Mouse (Mus musculus): Measurements from ENCODE around the gene Dhcr24. TPM values are rescaled to one million over a fixed set of nuclear protein-coding genes. Genes with fewer than 3 reads are reported as not detected.

The Dhcr24 gene
- polyA plus RNA-seq, 1 experiment from 2014 or later, result 6.4 TPM

DNA sequence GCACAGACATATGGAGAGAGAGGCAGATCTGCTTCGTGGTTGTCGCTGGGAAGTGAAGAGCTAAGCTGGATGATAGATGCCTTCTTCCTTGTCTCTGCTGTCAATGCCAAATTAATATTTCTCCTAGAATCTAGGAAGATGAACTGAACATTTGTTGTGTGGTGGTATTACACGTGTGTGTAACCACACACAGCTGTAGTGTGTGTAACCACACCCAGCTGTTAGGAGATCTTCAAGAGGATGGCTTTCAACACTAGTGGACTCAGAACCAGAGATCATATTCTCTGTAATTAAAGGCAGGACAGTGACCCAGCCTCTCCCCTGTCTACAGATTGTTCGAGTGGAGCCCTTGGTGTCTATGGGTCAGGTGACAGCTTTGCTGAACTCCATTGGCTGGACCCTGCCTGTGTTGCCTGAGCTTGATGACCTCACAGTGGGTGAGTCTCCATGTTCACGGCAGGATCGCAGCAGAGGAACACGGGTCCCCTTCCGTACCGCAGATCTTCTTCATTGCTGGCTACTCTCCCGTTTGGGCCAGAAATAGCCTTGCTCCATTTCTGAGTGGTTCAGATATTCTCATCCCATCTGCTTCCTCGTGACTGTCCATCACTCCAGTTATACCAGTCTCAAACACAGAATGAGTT is 10.4 kb downstream of the Dhcr24 start:
- Histone ChIP-seq H3K9ac (ENCODE audit: low read depth, low read length) (no peak overlapping the region), H3K9me3 (ENCODE audit: control insufficient read depth, low read length) (no peaks in the 10 kb centered on the region), H3K4me1 (ENCODE audit: control insufficient read depth, insufficient read depth, low read length) (no peaks in the 10 kb centered on the region; the same call in 1 of the 2 replicates), H3K27ac (ENCODE audit: low read length) (no peak overlapping the region), H3K27me3 (replicated peaks; ENCODE audit: control insufficient read depth, insufficient read depth, low read length) (no peaks in the 10 kb centered on the region), H3K4me3 (ENCODE audit: low read length) (no peak overlapping the region), H3K36me3 (ENCODE audit: control insufficient read depth, insufficient read depth, low read length) (peaks cover 17% of the 10 kb centered on the region), H3K4me2 (ENCODE audit: low read depth, low read length) (no peak overlapping the region)
- WGBS, result 82% methylated on average over 11 of the region's 11 CpGs
- ATAC-seq, result 0 out of 2 replicates have a peak, but pooled peaks have one; percentile 18

DNA sequence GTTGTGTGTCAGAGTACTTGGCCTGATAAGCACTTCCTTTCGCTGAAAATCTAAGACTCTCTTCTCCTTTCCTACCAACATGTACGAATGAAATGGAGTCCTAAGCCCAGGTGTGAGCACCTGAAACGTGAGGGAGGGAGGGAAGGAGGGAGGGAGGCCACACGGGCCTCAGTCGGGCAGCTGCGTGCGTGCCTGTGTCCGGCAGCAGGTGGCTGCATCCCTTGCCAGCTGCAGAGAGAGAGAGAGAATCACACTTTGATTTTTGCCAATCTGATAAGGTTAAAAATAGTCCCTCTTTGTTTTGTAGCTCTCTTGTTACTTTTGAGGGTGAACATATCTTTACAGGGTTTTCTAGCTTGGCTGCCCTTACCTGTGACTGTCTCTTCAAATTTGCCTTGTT is 14.2 kb downstream of the Dhcr24 start:
- no peak overlapping the region for H3K4me2 ChIP-seq (ENCODE audit: low read depth, low read length)
- no peaks in the 10 kb centered on the region; the same call in 1 of the 2 replicates for H3K4me1 ChIP-seq (ENCODE audit: control insufficient read depth, insufficient read depth, low read length)
- no peak overlapping the region for H3K27ac ChIP-seq (ENCODE audit: low read length)
- no peak overlapping the region for H3K4me3 ChIP-seq (ENCODE audit: low read length)
- H3K36me3 ChIP-seq (ENCODE audit: control insufficient read depth, insufficient read depth, low read length), result peaks cover 33% of the 10 kb centered on the region
- 74% methylated on average over 8 of the region's 8 CpGs for WGBS
- no peak overlapping the region for H3K9ac ChIP-seq (ENCODE audit: low read depth, low read length)
- H3K9me3 ChIP-seq (ENCODE audit: control insufficient read depth, low read length), result no peaks in the 10 kb centered on the region
- no peak for ATAC-seq
- no peaks in the 10 kb centered on the region for H3K27me3 ChIP-seq (replicated peaks; ENCODE audit: control insufficient read depth, insufficient read depth, low read length)

DNA sequence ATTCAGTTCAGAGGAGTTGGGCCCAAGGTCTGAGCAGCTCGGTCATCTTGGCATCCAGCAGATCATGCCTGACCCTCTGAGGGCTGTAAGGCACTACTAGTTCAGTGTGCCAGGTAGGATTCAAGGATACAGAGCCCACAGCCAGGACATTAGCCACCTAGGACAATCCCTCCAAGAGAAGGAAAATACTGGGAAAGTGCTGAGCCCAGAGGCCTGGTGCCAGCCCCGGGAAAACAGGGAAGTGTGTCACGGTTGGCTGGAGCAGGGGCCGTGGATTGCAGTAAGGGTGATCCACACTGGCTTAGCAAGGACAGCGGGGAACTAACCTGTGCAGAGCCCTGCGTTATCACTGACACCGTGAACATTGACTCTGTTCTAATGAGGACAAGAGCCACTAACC is 16.7 kb downstream of the Dhcr24 start:
- peaks cover 36% of the 10 kb centered on the region for H3K36me3 ChIP-seq (ENCODE audit: control insufficient read depth, insufficient read depth, low read length)
- H3K27me3 ChIP-seq (replicated peaks; ENCODE audit: control insufficient read depth, insufficient read depth, low read length), result no peaks in the 10 kb centered on the region
- H3K9me3 ChIP-seq (ENCODE audit: control insufficient read depth, low read length), result no peaks in the 10 kb centered on the region
- no peak overlapping the region for H3K4me2 ChIP-seq (ENCODE audit: low read depth, low read length)
- peaks cover 12% of the 10 kb centered on the region for H3K4me1 ChIP-seq (ENCODE audit: control insufficient read depth, insufficient read depth, low read length)
- H3K4me3 ChIP-seq (ENCODE audit: low read length), result no peak overlapping the region
- H3K9ac ChIP-seq (ENCODE audit: low read depth, low read length), result no peak overlapping the region
- WGBS, result 88% methylated on average over 7 of the region's 7 CpGs
- no peak for ATAC-seq
- H3K27ac ChIP-seq (ENCODE audit: low read length), result no peak overlapping the region

DNA sequence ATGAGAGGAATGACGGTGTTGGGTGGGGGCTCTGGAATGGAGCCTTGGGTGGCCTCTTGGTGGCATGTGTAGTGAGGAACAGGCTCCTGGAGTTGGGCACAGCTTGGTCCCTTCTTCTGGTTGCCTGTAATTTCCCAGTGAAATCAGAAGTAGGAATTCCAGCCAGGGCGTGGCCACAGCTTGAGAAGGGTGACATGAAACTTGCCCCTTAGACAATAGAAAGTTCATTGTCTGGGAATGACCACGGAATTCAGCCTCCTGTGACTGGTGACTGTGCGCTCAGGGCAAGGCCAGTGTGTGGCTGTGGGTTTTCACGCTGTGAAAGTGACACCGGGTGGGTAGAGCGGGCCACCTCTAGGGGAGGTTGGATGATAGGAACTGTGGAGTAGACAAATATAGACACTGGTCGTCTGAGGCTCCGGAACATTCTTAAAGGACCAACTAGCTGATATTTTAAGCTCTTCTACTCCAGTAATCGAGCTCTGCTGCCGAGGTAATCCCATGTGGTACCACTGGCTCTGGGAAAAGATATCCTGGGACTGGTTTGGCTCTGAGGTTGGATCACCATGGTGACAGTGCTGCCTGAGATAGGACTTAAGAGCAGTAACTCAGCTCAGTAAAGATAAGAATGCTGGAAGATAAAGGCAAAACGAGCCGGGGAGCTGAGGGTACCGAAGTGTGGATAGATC is 20.5 kb downstream of the Dhcr24 start:
- ATAC-seq, result no peak
- Histone ChIP-seq H3K36me3 (ENCODE audit: control insufficient read depth, insufficient read depth, low read length) (peaks cover 43% of the 10 kb centered on the region), H3K4me3 (ENCODE audit: low read length) (no peak overlapping the region), H3K4me1 (ENCODE audit: control insufficient read depth, insufficient read depth, low read length) (peaks cover 17% of the 10 kb centered on the region), H3K9ac (ENCODE audit: low read depth, low read length) (no peak overlapping the region), H3K9me3 (ENCODE audit: control insufficient read depth, low read length) (no peaks in the 10 kb centered on the region), H3K27me3 (replicated peaks; ENCODE audit: control insufficient read depth, insufficient read depth, low read length) (no peaks in the 10 kb centered on the region), H3K27ac (ENCODE audit: low read length) (peak overlapping the region; percentile 84), H3K4me2 (ENCODE audit: low read depth, low read length) (no peak overlapping the region)
- 75% methylated on average over 14 of the region's 14 CpGs for WGBS

DNA sequence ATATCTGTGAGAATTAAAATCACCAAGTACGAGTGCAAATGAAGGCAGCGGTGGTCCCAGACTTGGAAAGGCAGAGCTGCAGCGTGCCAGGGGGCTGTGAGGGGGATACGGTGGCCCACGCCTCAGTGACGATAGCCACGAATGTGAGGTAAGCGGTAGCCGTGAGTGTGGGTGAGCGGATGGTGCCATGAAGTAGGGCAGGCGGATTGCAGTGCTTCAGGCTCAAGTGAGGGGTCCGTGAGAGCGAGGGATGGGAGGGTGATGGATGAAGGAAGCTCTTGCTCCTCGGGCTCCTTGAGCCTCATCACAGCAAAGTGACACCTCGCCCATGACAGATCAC is 21.0 kb downstream of the Dhcr24 start:
- Histone ChIP-seq H3K27me3 (replicated peaks; ENCODE audit: control insufficient read depth, insufficient read depth, low read length) (no peaks in the 10 kb centered on the region), H3K9me3 (ENCODE audit: control insufficient read depth, low read length) (no peaks in the 10 kb centered on the region), H3K9ac (ENCODE audit: low read depth, low read length) (no peak overlapping the region), H3K4me3 (ENCODE audit: low read length) (no peak overlapping the region), H3K4me2 (ENCODE audit: low read depth, low read length) (peak overlapping the region; percentile 19; the same call in 1 of the 2 replicates), H3K27ac (ENCODE audit: low read length) (peak overlapping the region; percentile 84), H3K4me1 (ENCODE audit: control insufficient read depth, insufficient read depth, low read length) (peaks cover 17% of the 10 kb centered on the region), H3K36me3 (ENCODE audit: control insufficient read depth, insufficient read depth, low read length) (peaks cover 48% of the 10 kb centered on the region)
- no peak for ATAC-seq
- WGBS, result 79% methylated on average over 15 of the region's 15 CpGs

DNA sequence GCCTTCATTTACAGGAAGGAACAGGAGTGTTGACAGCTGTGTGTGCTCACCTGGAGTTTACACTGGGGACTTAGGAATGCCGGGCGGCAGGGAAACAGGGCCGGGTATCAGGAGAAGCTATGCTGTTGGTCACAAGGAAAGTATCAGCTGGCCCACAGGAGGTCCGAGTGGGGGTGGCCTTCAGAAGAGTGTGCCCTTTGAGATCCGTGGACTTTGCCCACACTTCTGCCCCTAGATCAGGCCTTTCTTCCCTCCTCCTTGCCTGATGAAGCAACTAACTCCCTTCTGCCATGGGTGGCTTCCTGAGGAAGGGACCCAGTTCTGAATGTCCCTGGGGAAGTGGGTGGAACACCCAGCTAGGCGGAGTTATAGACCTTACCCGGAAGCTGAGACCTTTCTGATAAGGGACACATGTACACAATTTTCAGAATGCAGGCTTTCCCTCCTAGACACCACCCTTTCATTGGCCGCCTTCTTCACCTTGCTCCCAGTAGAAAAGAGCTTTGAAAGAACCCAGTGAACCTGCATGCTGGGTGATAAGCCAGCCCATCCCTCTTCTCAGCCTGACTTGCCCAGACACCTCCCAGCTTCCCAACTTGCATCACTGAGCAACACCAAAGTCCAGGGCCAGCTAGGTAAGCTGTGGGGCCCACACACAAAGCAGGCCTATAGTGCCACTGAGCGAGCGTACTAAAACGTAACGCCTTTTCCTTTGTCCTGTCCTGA is 21.8 kb downstream of the Dhcr24 start:
- no peaks in the 10 kb centered on the region for H3K27me3 ChIP-seq (replicated peaks; ENCODE audit: control insufficient read depth, insufficient read depth, low read length)
- peak overlapping the region; percentile 84 for H3K27ac ChIP-seq (ENCODE audit: low read length)
- H3K4me2 ChIP-seq (ENCODE audit: low read depth, low read length), result peak overlapping the region; percentile 25; the same call in 1 of the 2 replicates
- H3K9ac ChIP-seq (ENCODE audit: low read depth, low read length), result no peak overlapping the region
- H3K4me3 ChIP-seq (ENCODE audit: low read length), result no peak overlapping the region
- H3K9me3 ChIP-seq (ENCODE audit: control insufficient read depth, low read length), result no peaks in the 10 kb centered on the region
- H3K36me3 ChIP-seq (ENCODE audit: control insufficient read depth, insufficient read depth, low read length), result peaks cover 51% of the 10 kb centered on the region
- H3K4me1 ChIP-seq (ENCODE audit: control insufficient read depth, insufficient read depth, low read length), result peaks cover 17% of the 10 kb centered on the region
- peak; percentile 94 for ATAC-seq
- 52% methylated on average over 12 of the region's 12 CpGs for WGBS

DNA sequence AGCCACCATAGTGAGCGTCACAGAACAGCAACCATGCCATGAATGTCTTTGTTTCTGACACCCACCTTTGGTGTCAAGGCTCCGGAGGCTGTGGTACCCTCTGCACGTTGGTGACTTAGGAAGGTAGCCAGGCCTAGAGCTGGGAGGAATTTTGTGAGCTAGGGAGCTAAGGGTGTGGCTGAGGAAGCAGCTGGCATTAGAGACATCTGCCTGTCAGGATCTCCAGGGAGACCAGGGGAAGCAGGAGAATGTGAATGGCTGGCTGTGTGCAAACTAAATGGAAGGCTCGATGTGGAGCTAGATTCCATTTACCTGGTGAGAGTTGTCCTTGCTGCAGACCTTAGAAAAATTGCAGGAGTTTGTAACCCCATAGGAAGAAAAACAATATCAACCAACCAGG is 23.8 kb downstream of the Dhcr24 start:
- Histone ChIP-seq H3K27ac (ENCODE audit: low read length) (no peak overlapping the region), H3K9me3 (ENCODE audit: control insufficient read depth, low read length) (no peaks in the 10 kb centered on the region), H3K4me2 (ENCODE audit: low read depth, low read length) (no peak overlapping the region), H3K36me3 (ENCODE audit: control insufficient read depth, insufficient read depth, low read length) (peaks cover 42% of the 10 kb centered on the region), H3K9ac (ENCODE audit: low read depth, low read length) (no peak overlapping the region), H3K4me1 (ENCODE audit: control insufficient read depth, insufficient read depth, low read length) (peaks cover 17% of the 10 kb centered on the region), H3K4me3 (ENCODE audit: low read length) (no peak overlapping the region), H3K27me3 (replicated peaks; ENCODE audit: control insufficient read depth, insufficient read depth, low read length) (no peaks in the 10 kb centered on the region)
- 80% methylated on average over 4 of the region's 4 CpGs for WGBS
- ATAC-seq, result no peak

DNA sequence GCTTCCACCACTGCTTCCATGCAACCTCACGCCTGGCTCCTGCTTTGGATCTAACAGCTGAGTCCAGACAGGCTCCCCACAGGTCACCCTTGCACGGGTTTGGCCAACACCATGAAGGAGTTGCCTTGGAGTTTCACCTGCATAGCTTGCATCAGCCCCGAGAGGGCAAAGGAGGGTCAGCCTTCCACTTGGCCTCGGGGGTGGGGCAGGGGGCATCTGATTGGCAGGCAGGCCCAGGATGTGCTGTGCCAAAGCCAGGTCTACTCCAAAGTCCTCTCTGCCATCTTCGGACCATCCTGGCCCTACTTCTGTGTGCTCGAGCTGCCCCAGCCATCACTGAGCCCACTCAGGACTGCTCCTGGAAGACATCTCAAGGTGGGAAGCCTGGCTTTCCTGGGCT is 26.2 kb downstream of the Dhcr24 start:
- H3K9me3 ChIP-seq (ENCODE audit: control insufficient read depth, low read length), result no peaks in the 10 kb centered on the region
- H3K9ac ChIP-seq (ENCODE audit: low read depth, low read length), result no peak overlapping the region
- WGBS, result 91% methylated on average over 6 of the region's 6 CpGs
- peaks cover 36% of the 10 kb centered on the region for H3K36me3 ChIP-seq (ENCODE audit: control insufficient read depth, insufficient read depth, low read length)
- no peak overlapping the region for H3K4me2 ChIP-seq (ENCODE audit: low read depth, low read length)
- H3K27me3 ChIP-seq (replicated peaks; ENCODE audit: control insufficient read depth, insufficient read depth, low read length), result no peaks in the 10 kb centered on the region
- H3K27ac ChIP-seq (ENCODE audit: low read length), result no peak overlapping the region
- H3K4me1 ChIP-seq (ENCODE audit: control insufficient read depth, insufficient read depth, low read length), result peaks cover 6% of the 10 kb centered on the region; the same call in 1 of the 2 replicates
- no peak for ATAC-seq
- H3K4me3 ChIP-seq (ENCODE audit: low read length), result no peak overlapping the region

DNA sequence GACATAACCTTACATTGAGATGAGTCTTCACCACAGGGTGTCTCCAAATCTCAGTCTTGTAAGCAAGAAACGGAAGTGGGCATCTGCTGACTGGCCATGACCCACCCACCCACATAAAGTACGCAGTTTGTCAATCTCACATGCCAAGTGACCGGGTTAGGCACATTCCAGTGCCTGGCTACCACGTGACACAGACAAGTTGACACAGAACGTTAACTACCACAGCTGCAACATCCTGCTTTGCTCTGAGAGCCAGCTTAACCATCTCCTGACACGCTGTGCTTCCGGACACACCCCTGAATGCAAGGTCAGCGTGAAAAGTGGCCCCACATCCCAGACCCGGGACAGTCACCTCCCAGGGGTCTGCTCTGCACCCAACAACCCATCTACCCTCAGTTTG is 29.3 kb downstream of the Dhcr24 start:
- H3K4me1 ChIP-seq (ENCODE audit: control insufficient read depth, insufficient read depth, low read length), result no peaks in the 10 kb centered on the region
- H3K36me3 ChIP-seq (ENCODE audit: control insufficient read depth, insufficient read depth, low read length), result peaks cover 28% of the 10 kb centered on the region
- no peak overlapping the region for H3K27ac ChIP-seq (ENCODE audit: low read length)
- 63% methylated on average over 9 of the region's 9 CpGs for WGBS
- ATAC-seq, result no peak
- H3K9ac ChIP-seq (ENCODE audit: low read depth, low read length), result no peak overlapping the region
- H3K9me3 ChIP-seq (ENCODE audit: control insufficient read depth, low read length), result no peaks in the 10 kb centered on the region
- no peak overlapping the region for H3K4me3 ChIP-seq (ENCODE audit: low read length)
- H3K27me3 ChIP-seq (replicated peaks; ENCODE audit: control insufficient read depth, insufficient read depth, low read length), result no peaks in the 10 kb centered on the region
- no peak overlapping the region for H3K4me2 ChIP-seq (ENCODE audit: low read depth, low read length)
